Mouse (Mus musculus) heart, postnatal 0 days (tissue): ENCODE measurements around the gene Mab21l3.

Source experiments
- CTCF ChIP-seq: IDR thresholded peaks from 2 replicates; pipeline ENCODE4 v1.5.1; 2016; ENCODE audit warnings: antibody characterized with exemption, control low read depth, low read depth
- EP300 ChIP-seq: IDR thresholded peaks from 2 replicates; pipeline ENCODE4 v1.6.1; 2016; ENCODE audit warnings: antibody characterized with exemption, low read depth

DNA sequence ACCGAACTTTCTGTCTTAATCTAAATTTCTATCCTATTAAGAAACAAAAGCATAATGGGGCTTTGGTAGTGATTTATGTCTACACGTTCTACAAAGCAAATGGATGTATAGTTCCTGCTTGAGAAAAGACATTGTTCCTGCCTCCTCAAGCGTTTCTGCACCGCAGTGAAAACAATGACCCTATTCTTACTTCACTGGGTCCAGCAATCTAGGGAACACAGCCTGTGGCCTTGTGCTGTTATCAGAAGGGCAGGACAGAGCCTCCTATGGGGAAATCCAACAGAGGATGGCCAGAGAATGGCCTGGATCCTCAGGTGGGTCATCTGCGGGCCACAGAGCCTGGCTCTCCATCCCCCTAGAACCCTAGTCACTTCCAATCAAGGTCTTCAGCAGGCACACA lies 29.4 kb upstream of the Mab21l3 start:
- TF ChIP-seq CTCF (no peak), EP300 (no peak)
